Mouse (Mus musculus) hindbrain, embryonic 13.5 days (tissue): ENCODE results near the gene Klc1. TPM values are rescaled to one million over a fixed set of nuclear protein-coding genes. Genes with fewer than 3 reads are reported as not detected.
A peak's percentile ranks its signal among the peaks of the same experiment; 100 is the strongest.

Experiments used
- ATAC-seq: fragments of 200-750 bp; cut with Nextera tagmentation; 2 replicates; pipeline ENCODE4 v1.8.0; 2017; ENCODE audit warnings: moderate TSS enrichment; ENCODE audit not compliant: low FRiP score
- H3K27ac ChIP-seq: fragments of 300-500 bp; sonication (generic); 2 replicates; pipeline ENCODE4 v1.5.1; 2015; ENCODE audit warnings: inconsistent platforms, mild to moderate bottlenecking, moderate library complexity
- H3K27me3 ChIP-seq: fragments of 300-500 bp; sonication (generic); 2 replicates; pipeline ENCODE4 v1.6.1; 2015; ENCODE audit warnings: mild to moderate bottlenecking, inconsistent platforms
- H3K36me3 ChIP-seq: fragments of 300-500 bp; sonication (generic); 2 replicates; pipeline ENCODE4 v1.6.1; 2015; ENCODE audit warnings: mild to moderate bottlenecking, inconsistent platforms
- H3K4me1 ChIP-seq: fragments of 300-500 bp; sonication (generic); replicated peaks from 2 replicates; pipeline ENCODE4 v1.6.1; 2015; ENCODE audit warnings: inconsistent platforms
- H3K4me2 ChIP-seq: fragments of 300-500 bp; sonication (generic); 2 replicates; pipeline ENCODE4 v1.6.1; 2015; ENCODE audit warnings: inconsistent platforms, mild to moderate bottlenecking, moderate library complexity
- H3K4me3 ChIP-seq: fragments of 300-500 bp; sonication (generic); 2 replicates; pipeline ENCODE4 v1.5.1; 2015; ENCODE audit warnings: mild to moderate bottlenecking, inconsistent platforms
- H3K9ac ChIP-seq: fragments of 300-500 bp; sonication (generic); 2 replicates; pipeline ENCODE4 v1.6.1; 2015; ENCODE audit warnings: mild to moderate bottlenecking, inconsistent platforms
- H3K9me3 ChIP-seq: fragments of 300-500 bp; sonication (generic); 2 replicates; pipeline ENCODE4 v1.6.1; 2016; ENCODE audit warnings: inconsistent platforms
- WGBS: fragments of 180-500 bp; shearing (Covaris S2); methylation state at CpG from one replicate; pipeline ENCODE4 v1.1.7; 2015; 5-methylcytosine and 5-hydroxymethylcytosine counted together
- polyA plus RNA-seq: library from polyadenylated mRNA; unstranded; fragments of >200 nt; fragmentation: Nextera tagmentation; extraction: Ambion mirVana; gene quantifications from 2 replicates; pipeline ENCODE4 v1.2.1, GENCODE M21; 2015

The Klc1 gene
- polyA plus RNA-seq, 1 experiment from 2014 or later: 571 TPM

DNA sequence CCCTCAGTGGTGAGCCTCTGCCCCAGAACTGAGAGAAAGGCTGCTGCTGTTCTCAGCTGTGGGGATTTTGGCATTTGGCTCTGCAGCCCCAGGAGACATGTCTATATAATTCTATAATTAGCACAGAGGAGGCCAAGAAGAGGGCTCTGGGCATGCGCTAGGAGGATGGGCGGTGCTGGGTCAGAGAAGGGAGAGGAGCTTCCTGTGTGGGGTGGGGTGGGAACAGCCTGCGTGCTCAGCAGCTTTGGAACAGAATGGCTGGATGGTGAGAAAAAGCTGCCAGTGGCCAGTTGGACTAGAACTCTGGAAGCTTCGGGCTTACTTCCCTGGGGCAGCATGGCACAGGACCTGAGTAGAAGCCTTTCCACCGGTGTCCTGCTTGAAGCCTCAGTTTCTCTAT is 12.6 kb upstream of the Klc1 start:
- peak; percentile 39; the same call in 1 of the 2 replicates for ATAC-seq
- Histone ChIP-seq H3K9ac (no peak overlapping the region), H3K27ac (0 out of 2 replicates have a peak overlapping the region, but pooled peaks have one; percentile 23)

DNA sequence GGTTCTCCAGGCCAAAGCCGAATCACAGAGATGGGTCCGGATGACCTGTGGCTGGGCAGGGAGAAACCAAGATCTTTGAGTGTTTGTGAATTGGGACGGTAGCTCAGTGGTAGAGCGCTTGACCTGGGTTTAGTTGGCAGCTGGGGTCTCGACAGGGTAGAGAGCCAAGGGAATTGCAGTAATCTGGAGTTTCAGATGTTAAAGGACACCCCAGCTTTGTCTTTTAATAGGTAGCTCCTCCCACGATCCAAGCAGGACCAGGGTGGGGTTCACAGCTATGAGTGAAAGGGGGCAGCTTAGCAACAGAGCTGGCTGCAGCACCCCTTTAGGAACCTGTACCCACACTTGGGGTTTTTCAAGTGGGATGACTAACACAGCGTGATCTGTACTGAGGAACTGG is 11.2 kb upstream of the Klc1 start:
- Histone ChIP-seq H3K27me3 (no peaks in the 10 kb centered on the region), H3K36me3 (no peaks in the 10 kb centered on the region), H3K4me2 (no peak overlapping the region), H3K9ac (no peak overlapping the region), H3K4me3 (no peak overlapping the region), H3K27ac (no peak overlapping the region), H3K4me1 (peaks cover 17% of the 10 kb centered on the region), H3K9me3 (no peaks in the 10 kb centered on the region)
- 88% methylated on average over 7 of the region's 7 CpGs for WGBS
- ATAC-seq: no peak

More for the DNA sequence above, 12.6 kb upstream of the Klc1 start:
- H3K27me3 ChIP-seq: no peaks in the 10 kb centered on the region
- H3K4me1 ChIP-seq: peaks cover 17% of the 10 kb centered on the region
- H3K4me2 ChIP-seq: no peak overlapping the region
- no peaks in the 10 kb centered on the region for H3K36me3 ChIP-seq
- WGBS: 63% methylated on average over 5 of the region's 5 CpGs
- H3K4me3 ChIP-seq: no peak overlapping the region
- H3K9me3 ChIP-seq: no peaks in the 10 kb centered on the region

GRCm38 (mm10) chr12:111750739-111751138 is 7.9 kb upstream of the Klc1 start:
- WGBS: 97% methylated on average over 3 of the region's 3 CpGs
- no peaks in the 10 kb centered on the region for H3K36me3 ChIP-seq
- no peak overlapping the region for H3K4me2 ChIP-seq
- H3K9ac ChIP-seq: no peak overlapping the region
- no peaks in the 10 kb centered on the region for H3K27me3 ChIP-seq
- H3K9me3 ChIP-seq: no peaks in the 10 kb centered on the region
- no peak for ATAC-seq
- no peak overlapping the region for H3K27ac ChIP-seq
- H3K4me1 ChIP-seq: peaks cover 8% of the 10 kb centered on the region
- H3K4me3 ChIP-seq: no peak overlapping the region

DNA sequence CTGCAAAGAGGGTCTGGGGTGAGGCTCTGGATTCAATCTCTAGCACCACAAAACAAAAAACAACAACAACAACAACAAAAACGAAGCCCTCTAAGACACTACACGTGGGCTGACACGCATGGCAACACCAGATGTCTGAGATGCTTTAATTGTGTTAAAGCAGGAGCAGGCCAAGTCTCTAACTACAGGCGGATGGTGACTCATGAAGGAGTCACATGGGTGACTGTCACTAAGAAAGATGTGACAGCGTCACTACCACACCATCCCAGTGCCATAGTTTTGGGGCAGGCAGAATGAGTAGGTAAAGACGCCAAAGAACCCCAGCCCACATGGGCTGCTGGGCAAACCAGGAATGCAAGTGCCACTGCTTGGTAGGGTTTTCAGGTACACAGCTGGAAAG is 6.2 kb upstream of the Klc1 start:
- no peaks in the 10 kb centered on the region for H3K9me3 ChIP-seq
- H3K4me2 ChIP-seq: no peak overlapping the region
- ATAC-seq: no peak
- no peak overlapping the region for H3K4me3 ChIP-seq
- 92% methylated on average over 6 of the region's 6 CpGs for WGBS
- no peak overlapping the region for H3K27ac ChIP-seq
- no peaks in the 10 kb centered on the region for H3K36me3 ChIP-seq
- no peaks in the 10 kb centered on the region for H3K27me3 ChIP-seq
- no peak overlapping the region for H3K9ac ChIP-seq
- peaks cover 3% of the 10 kb centered on the region for H3K4me1 ChIP-seq

DNA sequence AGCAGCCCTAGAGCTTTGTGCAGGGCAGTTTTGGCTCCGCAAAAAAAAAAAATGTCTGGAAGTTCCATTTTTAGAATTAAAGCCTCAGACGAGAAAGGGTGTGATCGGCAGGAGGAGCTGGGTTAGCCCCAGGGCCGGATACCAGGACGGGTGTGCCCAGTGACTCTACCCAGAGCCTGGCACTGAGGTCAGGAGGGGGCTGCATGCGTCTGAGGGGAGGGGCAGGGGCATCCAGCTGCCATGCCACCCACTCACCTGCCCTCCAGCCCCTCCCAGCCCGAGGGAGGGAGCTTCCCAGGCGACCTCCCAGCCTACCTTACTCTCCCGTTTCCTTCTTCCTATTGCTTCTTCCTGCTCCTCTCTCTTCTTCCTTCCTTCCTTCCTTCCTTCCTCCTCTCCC is 5.3 kb upstream of the Klc1 start:
- no peak overlapping the region for H3K27ac ChIP-seq
- no peaks in the 10 kb centered on the region for H3K36me3 ChIP-seq
- no peak overlapping the region for H3K4me2 ChIP-seq
- WGBS: 62% methylated on average over 8 of the region's 9 CpGs
- no peak overlapping the region for H3K9ac ChIP-seq
- peaks cover 11% of the 10 kb centered on the region for H3K4me1 ChIP-seq
- no peaks in the 10 kb centered on the region for H3K9me3 ChIP-seq
- H3K27me3 ChIP-seq: no peaks in the 10 kb centered on the region
- no peak overlapping the region for H3K4me3 ChIP-seq
- ATAC-seq: no peak

GRCm38 (mm10) chr12:111754710-111755109 is 3.9 kb upstream of the Klc1 start:
- no peak overlapping the region for H3K4me2 ChIP-seq
- H3K9me3 ChIP-seq: no peaks in the 10 kb centered on the region
- no peaks in the 10 kb centered on the region for H3K27me3 ChIP-seq
- no peak overlapping the region for H3K4me3 ChIP-seq
- no peak overlapping the region for H3K9ac ChIP-seq
- no peak overlapping the region for H3K27ac ChIP-seq
- ATAC-seq: no peak
- peaks cover 14% of the 10 kb centered on the region for H3K4me1 ChIP-seq
- no peaks in the 10 kb centered on the region for H3K36me3 ChIP-seq

DNA sequence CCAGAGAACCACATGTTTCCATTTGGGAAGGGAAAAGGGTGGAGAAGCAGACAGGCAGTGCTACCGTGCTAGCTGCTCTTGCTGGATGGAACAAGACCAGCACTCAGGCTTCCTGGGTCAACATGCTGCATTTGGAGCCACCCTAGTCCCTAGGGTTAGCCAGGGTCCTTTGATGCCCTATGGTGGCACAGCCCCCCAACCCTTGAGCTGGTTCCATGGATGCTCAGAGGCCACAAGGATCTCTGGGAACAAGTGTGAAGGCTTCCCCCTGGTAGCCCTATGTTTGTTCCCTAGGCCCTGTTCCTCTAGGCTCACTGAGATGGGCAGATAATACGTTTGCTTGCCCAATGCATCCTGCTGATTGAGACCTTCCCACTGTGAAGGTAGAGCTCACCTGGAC is 3.4 kb upstream of the Klc1 start:
- H3K9me3 ChIP-seq: no peaks in the 10 kb centered on the region
- 72% methylated on average over 2 of the region's 2 CpGs for whole genome bisulfite sequencing
- H3K4me3 ChIP-seq: no peak overlapping the region
- no peak for ATAC-seq
- no peaks in the 10 kb centered on the region for H3K36me3 ChIP-seq
- peaks cover 20% of the 10 kb centered on the region for H3K4me1 ChIP-seq
- H3K27ac ChIP-seq: no peak overlapping the region
- no peaks in the 10 kb centered on the region for H3K27me3 ChIP-seq
- H3K4me2 ChIP-seq: no peak overlapping the region
- H3K9ac ChIP-seq: no peak overlapping the region

DNA sequence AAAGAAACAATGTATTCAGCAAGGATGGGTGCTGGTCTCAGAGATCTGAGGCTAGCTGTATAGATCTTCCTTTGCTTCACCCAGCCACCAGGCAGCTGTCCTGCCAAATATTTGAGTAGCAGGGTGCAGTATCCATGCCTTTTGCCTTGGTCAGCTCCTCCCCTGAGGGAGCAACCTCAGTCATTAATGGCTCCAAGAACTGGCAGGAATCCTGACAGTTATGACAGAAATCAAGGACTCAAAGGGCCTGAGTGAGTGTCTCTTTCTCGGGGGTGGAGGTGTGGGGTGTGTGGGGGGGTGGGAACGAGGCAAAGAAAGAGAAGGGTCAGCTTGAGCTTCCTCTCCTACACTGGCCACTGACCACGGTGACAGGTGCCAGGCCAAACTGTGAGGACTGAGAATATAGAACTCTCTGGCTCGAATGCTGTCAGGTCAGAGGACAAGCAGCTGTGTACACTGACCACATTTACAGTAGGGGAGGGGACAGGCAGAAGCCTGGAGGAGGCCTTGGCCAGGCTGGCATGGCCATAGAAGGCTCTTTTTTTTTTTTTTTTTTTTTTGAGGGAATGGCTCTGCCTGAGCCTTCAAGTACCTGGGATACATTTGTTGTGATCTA is 2.5 kb upstream of the Klc1 start:
- Histone ChIP-seq H3K27me3 (no peaks in the 10 kb centered on the region), H3K4me2 (no peak overlapping the region), H3K4me1 (peaks cover 29% of the 10 kb centered on the region), H3K9me3 (no peaks in the 10 kb centered on the region), H3K9ac (no peak overlapping the region), H3K4me3 (no peak overlapping the region), H3K36me3 (no peaks in the 10 kb centered on the region), H3K27ac (no peak overlapping the region)
- 68% methylated on average over 4 of the region's 4 CpGs for WGBS
- ATAC-seq: no peak

DNA sequence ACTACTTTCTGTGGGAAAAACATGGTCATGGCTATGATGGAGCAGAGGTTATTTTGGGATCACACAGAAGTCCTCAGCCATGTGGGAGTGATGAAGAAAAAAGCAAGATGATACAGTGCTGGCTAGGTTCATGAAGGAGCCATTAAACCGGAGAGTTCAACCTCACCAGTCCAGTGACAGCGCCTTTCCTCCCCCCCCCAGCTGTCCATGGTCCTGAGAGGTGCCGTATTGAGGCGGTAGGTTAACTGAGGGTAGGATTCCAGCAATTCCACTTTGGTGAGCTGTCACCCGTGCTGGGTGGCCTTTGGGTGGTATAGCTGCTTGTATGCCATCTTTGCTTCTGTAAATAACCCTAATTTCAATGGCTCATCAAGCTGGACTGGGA is 2.0 kb upstream of the Klc1 start:
- WGBS: 64% methylated on average over 5 of the region's 5 CpGs
- no peak overlapping the region for H3K27ac ChIP-seq
- H3K4me3 ChIP-seq: no peak overlapping the region
- H3K36me3 ChIP-seq: no peaks in the 10 kb centered on the region
- ATAC-seq: no peak
- H3K9me3 ChIP-seq: no peaks in the 10 kb centered on the region
- no peak overlapping the region for H3K9ac ChIP-seq
- H3K4me1 ChIP-seq: peaks cover 34% of the 10 kb centered on the region
- H3K27me3 ChIP-seq: no peaks in the 10 kb centered on the region
- H3K4me2 ChIP-seq: no peak overlapping the region

DNA sequence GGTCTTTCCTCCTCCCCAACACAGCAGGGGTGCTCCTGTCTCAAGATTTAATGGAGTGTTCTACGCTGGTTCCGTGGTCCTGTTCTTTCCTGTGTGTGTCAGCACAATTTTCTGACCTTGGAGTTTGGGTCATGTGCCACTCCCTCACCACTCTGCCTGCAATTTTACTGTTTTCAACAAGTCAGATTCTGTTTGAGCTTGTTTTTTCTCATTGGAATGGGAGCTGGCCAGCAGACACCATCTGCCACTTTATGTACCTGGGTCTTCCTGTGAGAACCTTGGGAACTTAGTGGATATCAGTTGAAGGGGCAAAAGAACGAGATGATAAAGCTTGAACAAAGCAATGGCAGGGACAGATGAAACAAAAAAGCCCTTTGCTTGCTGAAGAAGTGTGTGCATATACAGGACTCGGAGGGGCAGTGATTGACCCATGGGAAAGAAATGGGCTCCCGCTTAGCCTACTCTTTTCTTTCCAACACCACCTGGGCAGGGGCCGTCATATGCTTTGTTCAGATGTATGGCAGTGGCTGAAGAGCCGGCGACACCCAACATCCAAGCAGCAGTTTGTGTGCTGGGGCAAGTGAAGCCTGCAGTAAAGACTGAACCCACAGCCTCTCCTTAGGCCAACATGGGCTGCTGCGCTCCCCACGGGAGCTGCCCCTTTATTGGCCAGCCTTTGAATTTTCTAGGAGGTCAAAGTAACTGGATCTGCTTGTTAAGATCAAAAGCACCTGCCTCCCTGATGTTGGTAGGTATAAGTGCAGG is 906 bp upstream of the Klc1 start:
- Histone ChIP-seq H3K4me2 (peak overlapping the region; percentile 93), H3K4me1 (peaks cover 44% of the 10 kb centered on the region), H3K27me3 (no peaks in the 10 kb centered on the region), H3K9me3 (no peaks in the 10 kb centered on the region), H3K36me3 (no peaks in the 10 kb centered on the region), H3K4me3 (peak overlapping the region; percentile 96), H3K27ac (peak overlapping the region; percentile 98), H3K9ac (peak overlapping the region; percentile 99)
- ATAC-seq: no peak
- WGBS: 43% methylated on average over 10 of the region's 10 CpGs

- Histone ChIP-seq H3K27me3 (no peaks in the 10 kb centered on the region), H3K4me1 (peaks cover 59% of the 10 kb centered on the region), H3K27ac (peak overlapping the region; percentile 98), H3K9ac (peak overlapping the region; percentile 99), H3K9me3 (no peaks in the 10 kb centered on the region), H3K4me3 (peak overlapping the region; percentile 96), H3K36me3 (peaks cover 4% of the 10 kb centered on the region; the same call in 1 of the 2 replicates), H3K4me2 (peak overlapping the region; percentile 93)
- ATAC-seq: peak; percentile 68
- WGBS: under 1% methylated on average over 35 of the region's 35 CpGs
Observed at GRCm38 (mm10) chr12:111759176-111760061, 770 bp downstream of the Klc1 start.

DNA sequence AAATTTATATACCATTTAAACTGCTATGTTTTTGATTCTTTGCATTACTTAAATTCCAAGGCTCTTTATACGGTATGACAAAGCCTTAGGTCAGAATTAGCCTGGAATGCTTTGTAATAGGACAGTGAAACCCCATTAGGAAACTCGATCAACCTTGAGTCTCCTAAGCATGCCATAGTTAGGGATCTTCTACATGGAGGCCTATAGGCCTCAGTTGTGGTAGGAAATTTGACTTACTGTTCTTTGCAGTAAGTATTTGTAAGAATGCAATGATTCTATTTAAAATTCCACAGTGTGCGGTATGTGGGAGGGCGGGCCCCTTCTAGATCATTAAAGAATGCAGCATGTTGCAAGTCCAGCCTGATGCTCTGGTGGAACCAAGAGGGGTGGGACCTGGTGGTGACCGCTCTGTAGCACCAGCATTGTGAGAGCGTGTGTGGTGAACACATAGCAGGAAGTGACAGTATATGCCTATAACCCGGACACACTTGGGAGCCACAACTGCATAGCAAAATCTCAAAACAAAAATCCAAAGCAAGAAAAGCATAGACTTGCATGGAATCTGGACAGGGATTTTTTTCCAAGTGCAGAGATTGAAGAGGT is 1.8 kb downstream of the Klc1 start:
- ATAC-seq: no peak
- 71% methylated on average over 7 of the region's 7 CpGs for WGBS
- H3K36me3 ChIP-seq: peaks cover 4% of the 10 kb centered on the region; the same call in 1 of the 2 replicates
- peaks cover 67% of the 10 kb centered on the region for H3K4me1 ChIP-seq
- no peaks in the 10 kb centered on the region for H3K9me3 ChIP-seq
- H3K9ac ChIP-seq: peak overlapping the region; percentile 99
- H3K4me2 ChIP-seq: peak overlapping the region; percentile 93
- H3K4me3 ChIP-seq: peak overlapping the region; percentile 96
- no peaks in the 10 kb centered on the region for H3K27me3 ChIP-seq
- H3K27ac ChIP-seq: 0 out of 2 replicates have a peak overlapping the region, but pooled peaks have one; percentile 0
